Mouse (Mus musculus): ENCODE measurements around the gene Rxfp2.

- TF ChIP-seq CTCF (IDR thresholded peaks at IDR 0.05; ENCODE audit: low read depth) (peak; percentile 97), EP300 (IDR thresholded peaks at IDR 0.05; ENCODE audit: low read depth) (no peak)
Measured at GRCm38 (mm10) chr5:150020851-150021250, 2.4 kb downstream of the Rxfp2 start.

All from heart, postnatal 0 days (tissue).